22 mouse cellular contexts compared by ENCODE assay signal in the genomic region with DNA sequence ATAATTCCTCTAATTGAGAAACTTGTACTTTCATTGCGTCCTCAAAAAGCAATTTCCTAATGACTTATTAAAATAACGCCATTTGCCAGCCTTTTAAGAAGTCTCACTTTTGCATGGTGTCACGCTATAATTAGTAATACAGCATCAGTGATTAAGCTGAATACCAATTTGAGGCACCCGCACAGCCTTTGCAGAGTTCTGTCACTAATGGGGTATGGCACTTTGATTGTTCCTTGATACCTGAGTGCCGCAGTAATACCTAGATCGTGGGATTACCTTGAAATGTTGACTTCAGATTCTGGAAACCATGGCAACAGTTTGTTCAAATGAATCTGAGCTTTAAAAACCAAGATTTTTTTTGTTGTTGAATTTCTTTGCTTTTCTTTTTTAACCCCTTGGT.
"Had no signal": no experiment of that assay in that cellular context is flagged by ENCODE, and none has a peak within 500 bp of the region (broad histone marks: within the 10 kb centered on the region; RNA-seq: fewer than 3 reads in every experiment).

No protein-coding gene starts in this region.

- H3K27ac ChIP-seq: limb, embryonic 10.5 days; limb, embryonic 13.5 days; liver, embryonic 12.5 days; liver, embryonic 15.5 days; lung, embryonic 15.5 days; midbrain, embryonic 10.5 days; midbrain, embryonic 13.5 days; neural tube, embryonic 12.5 days; stomach, embryonic 15.5 days had no signal

- H3K9ac ChIP-seq: limb, embryonic 13.5 days; liver, embryonic 12.5 days; liver, embryonic 15.5 days; lung, embryonic 15.5 days; midbrain, embryonic 13.5 days; neural tube, embryonic 12.5 days; stomach, embryonic 15.5 days had no signal

- H3K27me3 ChIP-seq: limb, embryonic 13.5 days; liver, embryonic 12.5 days; liver, embryonic 15.5 days; lung, embryonic 15.5 days; megakaryocyte, embryonic 14.5 days; midbrain, embryonic 13.5 days; neural tube, embryonic 12.5 days; stomach, embryonic 15.5 days had no signal

- H3K4me3 ChIP-seq: limb, embryonic 10.5 days; limb, embryonic 13.5 days; liver, embryonic 12.5 days; liver, embryonic 15.5 days; lung, embryonic 15.5 days; megakaryocyte, embryonic 14.5 days; midbrain, embryonic 10.5 days; midbrain, embryonic 13.5 days; neural tube, embryonic 12.5 days; stomach, embryonic 15.5 days had no signal

- H3K4me2 ChIP-seq: limb, embryonic 13.5 days; liver, embryonic 12.5 days; liver, embryonic 15.5 days; lung, embryonic 15.5 days; midbrain, embryonic 13.5 days; neural tube, embryonic 12.5 days; stomach, embryonic 15.5 days had no signal

- ATAC-seq: liver, embryonic 12.5 days; midbrain, embryonic 13.5 days had no signal

- H3K36me3 ChIP-seq: limb, embryonic 10.5 days; limb, embryonic 13.5 days; liver, embryonic 12.5 days; liver, embryonic 15.5 days; lung, embryonic 15.5 days; midbrain, embryonic 10.5 days; midbrain, embryonic 13.5 days; neural tube, embryonic 12.5 days; stomach, embryonic 15.5 days had no signal

- H3K4me1 ChIP-seq: limb, embryonic 10.5 days; limb, embryonic 13.5 days; liver, embryonic 12.5 days; liver, embryonic 15.5 days; lung, embryonic 15.5 days; megakaryocyte, embryonic 14.5 days; midbrain, embryonic 10.5 days; midbrain, embryonic 13.5 days; neural tube, embryonic 12.5 days; stomach, embryonic 15.5 days had no signal

- DNase-seq: kidney, adult 9 months; kidney, postnatal 14 days; kidney, postnatal 4 days; liver; lung, adult 18-20 months; lung, postnatal 10 days; lung, postnatal 36 days; retina, postnatal 1 day; right cerebral cortex, postnatal 25 days; spleen, adult 18-20 months; thymus, adult 18-20 months; thymus, postnatal 36 days had no signal

- H3K9me3 ChIP-seq: limb, embryonic 10.5 days; limb, embryonic 13.5 days; liver, embryonic 15.5 days; stomach, embryonic 15.5 days had no signal
